Mouse (Mus musculus) ES-Bruce4 (cell line): Measurements from ENCODE around the gene Arsb.

ENCODE experiments used
- CTCF ChIP-seq: IDR thresholded peaks from one replicate; pipeline ENCODE4 v1.8.1; 2011; ENCODE audit warnings: low read depth, low read length
- EP300 ChIP-seq: IDR thresholded peaks from 2 replicates; pipeline ENCODE4 v1.6.1; 2011; ENCODE audit warnings: low read depth, low read length; ENCODE audit not compliant: insufficient read depth
- POLR2A ChIP-seq: IDR thresholded peaks from one replicate; pipeline ENCODE4 v1.8.1; 2011; ENCODE audit warnings: low read length; ENCODE audit not compliant: insufficient read depth

DNA sequence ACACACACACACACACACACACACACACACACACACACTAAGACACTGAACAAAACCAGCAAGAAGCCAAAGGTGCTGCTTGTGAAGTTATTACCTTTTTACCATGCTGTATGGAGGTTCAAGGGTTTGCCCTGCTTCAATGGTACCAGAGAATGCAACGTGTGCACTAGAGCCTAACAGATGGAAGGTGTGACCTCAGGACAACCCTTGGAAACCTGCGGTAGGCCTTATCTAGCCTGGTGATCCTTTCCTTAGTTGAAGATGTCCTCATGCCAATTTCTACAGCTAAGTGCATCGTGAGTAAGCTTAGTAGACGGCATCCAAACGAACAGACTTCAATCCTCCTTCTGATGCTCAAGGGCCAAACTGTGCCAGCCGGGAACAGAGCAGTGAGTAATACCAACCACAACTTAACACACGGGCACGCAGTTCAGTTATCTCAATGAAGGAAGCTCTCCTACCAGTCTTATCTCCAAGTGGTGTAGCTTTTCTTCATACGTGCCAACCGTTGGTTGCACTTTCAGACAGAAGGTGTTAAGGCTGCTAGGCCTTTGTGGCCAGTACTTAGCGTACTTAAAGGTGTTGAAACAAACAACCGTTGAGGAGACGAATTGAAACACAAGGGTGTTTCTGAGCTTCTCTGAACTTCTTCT is 7.0 kb upstream of the Arsb start:
- no peak for TF ChIP-seq EP300
- TF ChIP-seq CTCF: no peak
- no peak for TF ChIP-seq POLR2A
